Comparison of ENCODE assay signal across 8 mouse cellular contexts in genomic region chr11:3895458-3895857, GRCm38 (mm10). TPM values are rescaled to one million over a fixed set of nuclear protein-coding genes. Genes with fewer than 3 reads are reported as not detected.
DNase-seq lines count a peak whose midpoint lies in the region; ATAC-seq lines count a peak whose summit lies in the region.

No protein-coding gene starts in this region.

- ATAC-seq in forebrain, embryonic 16.5 days: no peak; the same call in 1 of the 2 replicates
- no peak for ATAC-seq in liver, embryonic 16.5 days (ENCODE audit: low read depth)

- H3K27me3 ChIP-seq in forebrain, embryonic 16.5 days (replicated peaks; ENCODE audit: control insufficient read depth, insufficient read depth, low read length): no peaks in the 10 kb centered on the region
- H3K27me3 ChIP-seq in liver, embryonic 16.5 days (ENCODE audit: control insufficient read depth, insufficient read depth, low read depth, low read length): no peaks in the 10 kb centered on the region

- WGBS in forebrain, embryonic 16.5 days: 7% methylated on average over 10 of the region's 10 CpGs
- 3% methylated on average over 10 of the region's 10 CpGs for WGBS in liver, embryonic 16.5 days (ENCODE audit: insufficient replicate concordance)

- peak overlapping the region; percentile 84 for H3K4me2 ChIP-seq in forebrain, embryonic 16.5 days (ENCODE audit: low read length)
- peak overlapping the region; percentile 77 for H3K4me2 ChIP-seq in liver, embryonic 16.5 days (ENCODE audit: low read depth, low read length)

- H3K4me3 ChIP-seq in forebrain, embryonic 16.5 days (replicated peaks; ENCODE audit: low read length): peak overlapping the region; percentile 61
- peak overlapping the region; percentile 59 for H3K4me3 ChIP-seq in liver, embryonic 16.5 days (ENCODE audit: low read depth, low read length)

- H3K36me3 ChIP-seq in forebrain, embryonic 16.5 days (ENCODE audit: control insufficient read depth, insufficient read depth): peaks cover 4% of the 10 kb centered on the region; the same call in 1 of the 2 replicates
- H3K36me3 ChIP-seq in liver, embryonic 16.5 days (ENCODE audit: control insufficient read depth, insufficient read depth): no peaks in the 10 kb centered on the region

- H3K9me3 ChIP-seq in forebrain, embryonic 16.5 days (ENCODE audit: control insufficient read depth, low read length): no peaks in the 10 kb centered on the region
- no peaks in the 10 kb centered on the region for H3K9me3 ChIP-seq in liver, embryonic 16.5 days (replicated peaks; ENCODE audit: control insufficient read depth, low read length)

- DNase-seq in embryo, embryonic 11 days: peak; percentile 27
- no peak for DNase-seq in embryo, embryonic 9.5 days (ENCODE audit: extremely low spot score)
- peak; percentile 60 for DNase-seq in 3T3-L1 (ENCODE audit: low read depth, low spot score)
- no peak for DNase-seq in urinary bladder, postnatal 4 days (ENCODE audit: low spot score in 2 of 2)
- DNase-seq in layer of hippocampus, postnatal 36 days: no peak
- DNase-seq in cerebellum, postnatal 14 days: no peak

- peak overlapping the region; percentile 79 for H3K27ac ChIP-seq in forebrain, embryonic 16.5 days (ENCODE audit: low read length)
- no peak overlapping the region for H3K27ac ChIP-seq in liver, embryonic 16.5 days (ENCODE audit: low read length)

- peak overlapping the region; percentile 77 for H3K9ac ChIP-seq in forebrain, embryonic 16.5 days (replicated peaks; ENCODE audit: low read depth, low read length)
- H3K9ac ChIP-seq in liver, embryonic 16.5 days (ENCODE audit: low read depth, low read length): peak overlapping the region; percentile 14; the same call in 1 of the 2 replicates

- peaks cover 9% of the 10 kb centered on the region for H3K4me1 ChIP-seq in forebrain, embryonic 16.5 days (replicated peaks; ENCODE audit: control insufficient read depth, insufficient read depth, low read length)
- peaks cover 7% of the 10 kb centered on the region for H3K4me1 ChIP-seq in liver, embryonic 16.5 days (ENCODE audit: control insufficient read depth, low read depth, low read length)

RNA-seq across cellular contexts. Expression of gene Dusp18, which starts 0.4 kb away (rescaled TPM):
- 42.4 and 46.0 TPM in 2 replicates for polyA plus RNA-seq in forebrain, embryonic 16.5 days (2015; fragmentation: Nextera tagmentation; extraction: Ambion mirVana)
- 0.22 and 0.28 TPM in 2 replicates for polyA plus RNA-seq in liver, embryonic 16.5 days (2015; fragmentation: Nextera tagmentation; extraction: Ambion mirVana)
- 10 to 100 TPM; 24.1 to 26.7 TPM for total RNA-seq in layer of hippocampus, postnatal 36 days (2021)

RNA-seq across cellular contexts. Expression of gene 4921536K21Rik, which starts 0.6 kb away (rescaled TPM):
- 0.54 and 0.63 TPM in 2 replicates for polyA plus RNA-seq in forebrain, embryonic 16.5 days (2015; fragmentation: Nextera tagmentation; extraction: Ambion mirVana)
- polyA plus RNA-seq in liver, embryonic 16.5 days (2015; fragmentation: Nextera tagmentation; extraction: Ambion mirVana): 0.06 TPM in 1 of 2 replicates, not detected in the other
- under 1 TPM; 0.55 to 0.56 TPM for total RNA-seq in layer of hippocampus, postnatal 36 days (2021)

RNA-seq across cellular contexts. Expression of gene Slc35e4, which starts 19.0 kb away (rescaled TPM):
- polyA plus RNA-seq in forebrain, embryonic 16.5 days (2015; fragmentation: Nextera tagmentation; extraction: Ambion mirVana): 11.7 and 14.6 TPM in 2 replicates
- 0.25 and 0.51 TPM in 2 replicates for polyA plus RNA-seq in liver, embryonic 16.5 days (2015; fragmentation: Nextera tagmentation; extraction: Ambion mirVana)
- total RNA-seq in layer of hippocampus, postnatal 36 days (2021): 10 to 100 TPM; 16.1 to 17.1 TPM

RNA-seq across cellular contexts. Expression of gene Osbp2, which starts 31.8 kb away (rescaled TPM):
- polyA plus RNA-seq in forebrain, embryonic 16.5 days (2015; fragmentation: Nextera tagmentation; extraction: Ambion mirVana): 11.8 and 19.5 TPM in 2 replicates
- polyA plus RNA-seq in liver, embryonic 16.5 days (2015; fragmentation: Nextera tagmentation; extraction: Ambion mirVana): 0.09 and 0.12 TPM in 2 replicates
- 10 to 100 TPM; 75.7 to 80.7 TPM for total RNA-seq in layer of hippocampus, postnatal 36 days (2021)

RNA-seq across cellular contexts. Expression of gene Tcn2, which starts 36.5 kb away (rescaled TPM):
- 14.8 and 17.3 TPM in 2 replicates for polyA plus RNA-seq in forebrain, embryonic 16.5 days (2015; fragmentation: Nextera tagmentation; extraction: Ambion mirVana)
- 34.8 and 37.3 TPM in 2 replicates for polyA plus RNA-seq in liver, embryonic 16.5 days (2015; fragmentation: Nextera tagmentation; extraction: Ambion mirVana)
- 10 to 100 TPM; 14.5 to 18.3 TPM for total RNA-seq in layer of hippocampus, postnatal 36 days (2021)

Comparison
In these comparisons a context has a peak if more than half of its experiments do, and no peak if none do; other contexts are left out.
1. DNase-seq: peak in embryo, embryonic 11 days (single experiment) and 3T3-L1 (single experiment); none in embryo, embryonic 9.5 days (single experiment), urinary bladder, postnatal 4 days (0 of 2), layer of hippocampus, postnatal 36 days (0 of 2) and cerebellum, postnatal 14 days (0 of 2).
2. RNA of gene Dusp18, which starts 0.4 kb away (polyA plus RNA-seq): 42.4 to 46.0 TPM in forebrain, embryonic 16.5 days; 0.22 to 0.28 TPM in liver, embryonic 16.5 days; every median in the first group is over 10 times any median in the second.